Mouse (Mus musculus) embryonic facial prominence, embryonic 10.5 days (tissue): ENCODE results near the gene Ppp1cb. TPM values are rescaled to one million over a fixed set of nuclear protein-coding genes. Genes with fewer than 3 reads are reported as not detected.
"Not testable (repeated sequence)": the region's sequence is repeated elsewhere in the genome, so short reads cannot be mapped to it uniquely, and the experiment has no call there.

Source experiments
- DNase-seq: peaks from one replicate; pipeline ENCODE4 v3.0.0-alpha.2; 2017; ENCODE audit warnings: low spot score
- H3K27ac ChIP-seq: fragments of 300-500 bp; sonication (generic); replicated peaks from 2 replicates; pipeline ENCODE4 v1.5.1; 2016; ENCODE audit warnings: mild to moderate bottlenecking
- H3K27me3 ChIP-seq: fragments of 300-500 bp; sonication (generic); replicated peaks from 2 replicates; pipeline ENCODE4 v1.6.1; 2016; ENCODE audit warnings: low read depth, mild to moderate bottlenecking; ENCODE audit not compliant: poor library complexity, severe bottlenecking
- H3K36me3 ChIP-seq: fragments of 300-500 bp; sonication (generic); replicated peaks from 2 replicates; pipeline ENCODE4 v1.6.1; 2016; ENCODE audit warnings: mild to moderate bottlenecking, moderate library complexity
- H3K4me1 ChIP-seq: fragments of 300-500 bp; sonication (generic); 2 replicates; pipeline ENCODE4 v1.6.1; 2016
- H3K4me3 ChIP-seq: fragments of 300-500 bp; sonication (generic); 2 replicates; pipeline ENCODE4 v1.5.1; 2016; ENCODE audit warnings: mild to moderate bottlenecking, moderate library complexity
- H3K9me3 ChIP-seq: fragments of 300-500 bp; sonication (generic); 2 replicates; pipeline ENCODE4 v1.6.1; 2016; ENCODE audit warnings: mild to moderate bottlenecking
- WGBS: fragments of 180-500 bp; shearing (Covaris S2); methylation state at CpG from one replicate; pipeline ENCODE4 v1.1.7; 2016; 5-methylcytosine and 5-hydroxymethylcytosine counted together
- polyA plus RNA-seq: library from polyadenylated mRNA; unstranded; fragments of >200 nt; fragmentation: Nextera tagmentation; extraction: Ambion mirVana; gene quantifications from 2 replicates; pipeline ENCODE4 v1.2.1, GENCODE M21; 2016

Ppp1cb gene
- polyA plus RNA-seq, 1 experiment from 2014 or later = 227 TPM

DNA sequence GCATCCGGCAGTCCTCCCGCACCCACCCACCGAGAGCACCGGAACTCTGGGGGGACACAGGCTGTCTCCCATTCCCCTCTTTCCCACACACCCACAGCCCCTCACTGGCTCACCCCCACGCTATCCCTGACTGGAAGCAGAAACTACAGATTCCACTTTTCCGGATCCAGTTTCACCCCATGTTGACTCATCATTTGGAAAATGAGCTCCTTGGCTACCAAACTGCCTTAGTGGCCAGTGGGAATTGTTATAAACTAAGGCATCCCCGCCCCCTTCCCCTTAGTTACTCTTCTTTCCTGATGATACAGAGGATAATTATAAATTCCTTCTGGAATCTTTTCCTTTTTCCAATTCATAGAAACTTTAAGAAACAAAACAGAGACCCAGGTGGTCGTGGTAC, 34.2 kb upstream of the Ppp1cb start:
- H3K4me3 ChIP-seq = no peak overlapping the region
- no peak for DNase-seq
- H3K4me1 ChIP-seq = peaks cover 24% of the 10 kb centered on the region
- H3K9me3 ChIP-seq = no peaks in the 10 kb centered on the region
- 91% methylated on average over 8 of the region's 8 CpGs for WGBS
- no peaks in the 10 kb centered on the region for H3K27me3 ChIP-seq
- H3K36me3 ChIP-seq = no peaks in the 10 kb centered on the region
- no peak overlapping the region for H3K27ac ChIP-seq

DNA sequence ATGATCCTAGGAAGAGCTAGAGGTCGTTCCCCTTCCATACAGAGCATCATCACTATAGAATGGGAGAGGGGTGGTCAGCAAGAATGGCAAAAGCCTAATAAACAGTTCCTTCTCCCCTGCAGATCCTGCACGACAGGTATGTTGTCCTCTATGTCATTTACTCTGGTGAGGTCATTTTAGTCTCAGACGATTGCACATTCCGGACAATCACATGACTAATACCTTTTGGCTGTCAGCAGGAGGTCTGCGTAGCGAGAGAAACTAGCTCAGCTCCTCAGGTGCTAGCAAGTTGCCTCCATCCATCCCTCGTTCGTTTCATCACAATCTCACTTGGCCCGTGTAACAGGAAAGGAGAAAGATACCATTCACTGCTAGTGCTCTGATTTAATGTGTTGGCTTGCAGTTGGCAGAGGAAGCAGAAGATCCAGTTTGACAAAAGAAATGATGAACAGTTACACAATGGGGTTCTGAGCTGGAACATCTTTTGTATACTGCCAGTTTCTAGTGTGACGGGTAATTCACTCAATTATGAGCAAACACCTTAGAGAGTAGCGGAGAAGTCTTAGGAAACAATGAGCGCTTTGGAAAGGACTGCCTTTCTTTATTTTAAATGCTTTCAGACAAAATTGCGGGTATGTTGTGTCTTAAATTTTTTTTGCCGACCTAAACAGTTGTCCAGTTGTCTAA, 33.0 kb upstream of the Ppp1cb start:
- DNase-seq = no peak
- Histone ChIP-seq H3K4me1 (peaks cover 24% of the 10 kb centered on the region), H3K36me3 (no peaks in the 10 kb centered on the region), H3K9me3 (no peaks in the 10 kb centered on the region), H3K4me3 (no peak overlapping the region), H3K27ac (no peak overlapping the region), H3K27me3 (no peaks in the 10 kb centered on the region)
- WGBS = 80% methylated on average over 14 of the region's 14 CpGs

DNA sequence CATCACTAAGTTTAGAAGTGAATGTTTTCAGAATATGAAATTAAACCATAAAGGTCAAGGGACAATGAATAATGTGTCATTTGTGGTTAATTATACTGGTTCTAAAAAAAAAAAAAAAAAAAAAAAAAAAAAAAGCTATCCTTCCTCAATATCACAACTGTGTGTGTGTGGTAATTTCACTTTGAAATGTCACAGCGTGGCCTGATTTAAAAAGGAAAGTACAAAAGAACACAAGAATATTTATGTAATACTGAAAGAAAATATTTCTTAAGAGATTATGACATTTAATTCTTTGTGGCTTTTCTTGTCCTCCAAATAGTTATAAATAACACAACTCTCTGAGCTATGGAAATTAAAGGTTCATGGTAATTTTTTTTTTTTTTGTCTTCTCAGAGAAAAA, 28.2 kb upstream of the Ppp1cb start:
- WGBS = 89% methylated on average over 1 of the region's 1 CpGs
- no peak overlapping the region for H3K4me3 ChIP-seq

DNA sequence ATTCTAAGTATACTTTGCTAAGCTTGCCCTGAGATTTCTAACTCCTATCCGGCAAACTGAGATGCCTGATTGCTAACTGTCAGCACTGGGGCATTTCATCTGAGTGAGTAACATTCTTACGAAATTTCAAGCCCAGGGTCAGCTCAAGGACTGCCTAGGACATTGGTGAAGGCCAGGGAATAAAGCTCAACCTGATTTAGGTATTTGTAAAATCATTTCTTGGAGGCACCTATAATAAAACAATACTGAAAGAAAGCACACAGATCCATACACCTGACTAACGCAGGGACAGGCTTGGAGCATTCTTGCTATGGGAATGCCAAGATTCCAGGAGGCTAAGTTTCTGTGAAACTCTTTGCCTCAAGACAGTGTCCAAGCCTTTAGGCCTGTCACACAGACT, 24.3 kb upstream of the Ppp1cb start:
- not testable (repeated sequence) for H3K4me1 ChIP-seq, DNase-seq, H3K9me3 ChIP-seq, H3K4me3 ChIP-seq, H3K36me3 ChIP-seq, H3K27ac ChIP-seq, H3K27me3 ChIP-seq
- 87% methylated on average over 3 of the region's 3 CpGs for WGBS

More for the DNA sequence above, 28.2 kb upstream of the Ppp1cb start:
- Histone ChIP-seq H3K27me3 (no peaks in the 10 kb centered on the region), H3K4me1 (no peaks in the 10 kb centered on the region), H3K9me3 (no peaks in the 10 kb centered on the region), H3K27ac (no peak overlapping the region), H3K36me3 (no peaks in the 10 kb centered on the region)
- DNase-seq = no peak

DNA sequence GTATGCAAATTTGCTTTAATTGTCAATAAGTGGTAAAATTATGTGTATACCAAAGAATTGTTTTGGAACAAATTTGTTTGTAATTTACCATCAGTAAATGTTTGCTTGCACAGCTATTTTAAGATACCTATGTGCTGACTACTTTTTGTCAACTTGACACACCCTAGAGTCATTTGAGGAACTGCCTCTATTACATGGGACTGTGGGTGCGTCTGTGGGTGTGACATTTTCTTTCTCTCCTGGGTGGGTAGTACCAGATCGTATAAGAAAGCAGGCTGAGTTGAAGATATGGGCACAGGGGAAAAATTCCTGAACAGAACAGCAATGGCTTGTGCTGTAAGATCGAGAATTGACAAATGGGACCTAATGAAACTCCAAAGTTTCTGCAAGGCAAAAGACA, 23.0 kb upstream of the Ppp1cb start:
- Histone ChIP-seq H3K4me1 (peaks cover 9% of the 10 kb centered on the region), H3K36me3 (no peaks in the 10 kb centered on the region), H3K4me3 (no peak overlapping the region), H3K9me3 (no peaks in the 10 kb centered on the region), H3K27me3 (no peaks in the 10 kb centered on the region), H3K27ac (no peak overlapping the region)
- WGBS = 87% methylated on average over 3 of the region's 3 CpGs
- no peak for DNase-seq

DNA sequence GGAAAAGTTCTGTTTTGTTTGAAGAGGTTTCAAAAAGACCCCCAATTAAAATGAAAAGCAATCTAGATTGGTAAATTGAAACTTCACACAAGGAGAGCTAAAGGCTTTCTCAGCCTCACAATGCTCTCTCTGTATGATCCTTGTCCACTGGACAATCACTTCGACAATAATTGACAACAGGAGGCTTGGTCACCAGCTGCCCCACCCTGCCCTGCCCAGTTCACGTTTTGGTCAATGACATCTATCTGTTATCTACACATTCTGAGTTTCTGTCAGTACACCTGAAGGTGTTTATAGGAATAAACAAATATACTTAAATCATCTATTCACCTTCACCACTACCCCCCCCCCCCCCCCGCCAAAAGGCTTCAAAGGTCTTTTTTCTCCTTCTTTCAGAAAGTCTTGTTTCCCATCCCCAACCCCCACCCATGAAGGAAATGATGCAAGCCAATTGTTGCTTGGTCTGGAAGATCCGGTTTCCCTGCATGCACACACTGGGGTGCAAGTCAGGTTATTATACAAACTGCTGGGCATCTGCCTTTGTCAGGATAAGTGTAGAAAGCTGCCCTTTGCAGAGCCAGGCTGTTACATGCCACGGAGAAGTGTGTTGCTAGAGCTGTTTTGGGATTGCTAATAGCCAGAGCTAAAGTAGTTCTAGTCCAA, 20.6 kb upstream of the Ppp1cb start:
- Histone ChIP-seq H3K36me3 (no peaks in the 10 kb centered on the region), H3K4me1 (peaks cover 9% of the 10 kb centered on the region), H3K9me3 (no peaks in the 10 kb centered on the region), H3K27me3 (no peaks in the 10 kb centered on the region), H3K4me3 (no peak overlapping the region), H3K27ac (no peak overlapping the region)
- no peak for DNase-seq
- WGBS = 46% methylated on average over 5 of the region's 5 CpGs

DNA sequence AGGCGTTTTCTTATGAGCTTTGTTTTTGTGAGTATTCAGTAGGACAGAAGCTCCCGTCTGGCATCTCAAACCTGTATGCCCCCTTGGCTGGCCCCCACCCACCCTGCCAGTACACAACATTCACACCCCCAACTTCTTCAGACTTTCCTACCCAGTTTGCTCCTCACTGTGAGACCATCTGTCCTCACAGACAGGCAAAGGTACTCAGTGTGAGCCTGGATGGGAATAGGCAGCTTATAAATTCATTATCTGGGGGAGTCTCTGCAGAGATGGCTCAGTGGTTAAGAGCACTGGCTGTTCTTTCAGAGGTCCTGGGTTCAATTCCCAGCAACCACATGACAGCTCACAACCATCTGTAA, 20.1 kb upstream of the Ppp1cb start:
- no peak for DNase-seq
- no peaks in the 10 kb centered on the region for H3K9me3 ChIP-seq
- 72% methylated on average over 2 of the region's 2 CpGs for WGBS
- H3K27ac ChIP-seq = no peak overlapping the region
- H3K4me3 ChIP-seq = no peak overlapping the region
- H3K4me1 ChIP-seq = peaks cover 9% of the 10 kb centered on the region
- no peaks in the 10 kb centered on the region for H3K36me3 ChIP-seq
- H3K27me3 ChIP-seq = no peaks in the 10 kb centered on the region

DNA sequence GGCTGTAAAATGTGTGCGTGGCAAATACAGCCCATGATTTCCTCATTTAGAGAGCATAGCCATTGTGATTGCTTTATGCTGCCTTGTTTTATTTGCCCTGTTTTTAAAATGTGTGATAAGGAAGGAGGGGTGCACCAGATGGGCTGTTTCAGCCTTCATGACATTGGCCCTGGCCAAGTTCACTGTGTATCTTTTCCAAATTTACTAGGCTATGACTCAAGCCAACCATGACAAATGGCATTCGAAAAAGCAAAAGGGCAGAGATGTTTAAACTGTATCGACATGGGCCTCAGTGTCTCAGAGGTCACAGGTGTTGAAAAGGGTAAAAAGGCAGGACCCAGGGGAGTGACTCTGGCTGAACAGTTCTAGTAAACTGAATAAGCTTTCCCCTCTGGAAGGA, 17.3 kb upstream of the Ppp1cb start:
- DNase-seq = no peak
- Histone ChIP-seq H3K27ac (no peak overlapping the region), H3K27me3 (no peaks in the 10 kb centered on the region), H3K9me3 (no peaks in the 10 kb centered on the region), H3K36me3 (no peaks in the 10 kb centered on the region), H3K4me3 (no peak overlapping the region), H3K4me1 (peaks cover 13% of the 10 kb centered on the region)
- 73% methylated on average over 3 of the region's 3 CpGs for WGBS

DNA sequence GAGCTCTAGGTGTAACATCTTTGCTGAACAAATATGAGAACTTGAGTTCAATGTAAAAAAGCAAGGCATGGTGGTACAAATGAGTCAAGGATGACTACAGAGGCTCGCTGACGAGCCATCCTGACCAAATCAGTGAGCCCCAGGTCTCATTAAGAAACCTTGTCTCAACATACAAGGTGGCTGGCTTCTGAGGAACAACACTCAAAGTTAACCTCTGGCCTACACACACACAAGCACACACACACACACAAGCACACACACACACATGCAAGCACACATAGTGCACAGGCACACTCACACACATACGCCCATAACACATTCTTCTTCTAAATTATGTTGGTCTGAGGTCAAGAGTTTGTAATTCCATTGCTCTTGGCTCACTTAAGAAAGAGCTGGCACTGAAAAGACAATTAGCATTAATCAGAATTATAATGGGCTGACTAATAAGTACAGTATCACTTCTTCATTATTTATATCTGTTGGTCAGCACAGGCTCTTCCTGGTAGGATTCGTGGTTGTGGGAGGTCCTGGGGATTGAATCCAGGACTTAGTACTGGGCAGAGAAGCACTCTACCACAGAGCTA, 16.6 kb upstream of the Ppp1cb start:
- Histone ChIP-seq H3K9me3 (no peaks in the 10 kb centered on the region), H3K27ac (no peak overlapping the region), H3K4me3 (no peak overlapping the region), H3K27me3 (no peaks in the 10 kb centered on the region), H3K4me1 (peaks cover 15% of the 10 kb centered on the region), H3K36me3 (no peaks in the 10 kb centered on the region)
- 89% methylated on average over 4 of the region's 4 CpGs for WGBS
- DNase-seq = no peak

DNA sequence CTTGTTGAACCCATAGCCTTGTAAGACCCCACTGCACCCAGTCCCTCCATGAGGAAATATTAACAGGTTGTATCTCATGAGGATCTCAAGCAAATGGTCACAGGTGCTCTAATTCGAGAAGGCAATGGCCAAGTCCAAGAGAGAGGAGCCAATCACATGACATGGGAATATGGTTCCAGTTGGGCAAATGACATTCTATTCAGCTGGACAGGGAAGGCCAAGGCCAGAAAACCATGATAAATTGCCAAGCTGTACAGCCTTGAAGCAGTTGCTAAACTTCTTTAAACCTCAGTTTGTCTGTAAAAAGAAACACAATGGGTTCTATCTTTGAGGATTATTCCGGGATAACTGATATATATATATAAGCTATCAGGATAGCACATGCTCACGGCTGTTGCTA, 14.7 kb upstream of the Ppp1cb start:
- Histone ChIP-seq H3K9me3 (no peaks in the 10 kb centered on the region), H3K36me3 (no peaks in the 10 kb centered on the region), H3K27me3 (no peaks in the 10 kb centered on the region), H3K4me1 (0 out of 2 replicates have a peak, but pooled peaks cover 7% of the 10 kb centered on the region), H3K4me3 (no peak overlapping the region), H3K27ac (no peak overlapping the region)
- DNase-seq = no peak
- WGBS = 90% methylated on average over 3 of the region's 3 CpGs

DNA sequence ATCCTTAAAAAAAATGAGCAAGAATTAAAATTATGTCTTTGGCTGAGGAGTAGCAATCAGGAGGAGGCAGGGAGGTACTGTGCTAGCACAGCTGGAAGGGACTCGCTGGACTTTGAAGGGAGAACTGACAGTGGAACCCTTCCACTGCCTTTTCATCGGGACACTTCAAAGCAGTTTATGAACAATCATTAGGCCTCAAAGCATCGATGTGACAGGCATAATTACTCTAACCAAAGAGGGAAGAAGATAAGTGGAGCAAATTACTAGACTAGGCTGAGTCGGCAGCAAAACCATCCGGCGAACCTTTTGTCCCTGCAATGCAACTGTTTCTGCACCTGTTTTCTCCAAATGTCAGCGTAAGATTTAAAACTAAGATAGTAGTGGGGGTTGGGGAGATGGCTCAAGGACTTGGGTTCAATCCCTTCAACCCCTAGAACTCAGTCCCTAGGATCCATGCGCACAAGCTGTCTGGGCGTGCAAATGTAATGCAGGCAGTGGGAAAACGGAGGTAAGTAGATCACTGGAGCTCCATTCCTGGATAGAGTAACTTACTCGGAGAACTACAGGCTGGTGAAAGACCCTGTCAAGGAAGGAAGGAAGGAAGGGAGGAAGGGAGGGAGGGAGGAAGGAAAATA, 13.2 kb upstream of the Ppp1cb start:
- no peak for DNase-seq
- Histone ChIP-seq H3K36me3 (no peaks in the 10 kb centered on the region), H3K9me3 (no peaks in the 10 kb centered on the region), H3K27ac (no peak overlapping the region), H3K4me3 (no peak overlapping the region), H3K4me1 (0 out of 2 replicates have a peak, but pooled peaks cover 7% of the 10 kb centered on the region), H3K27me3 (no peaks in the 10 kb centered on the region)
- 55% methylated on average over 11 of the region's 11 CpGs for WGBS

DNA sequence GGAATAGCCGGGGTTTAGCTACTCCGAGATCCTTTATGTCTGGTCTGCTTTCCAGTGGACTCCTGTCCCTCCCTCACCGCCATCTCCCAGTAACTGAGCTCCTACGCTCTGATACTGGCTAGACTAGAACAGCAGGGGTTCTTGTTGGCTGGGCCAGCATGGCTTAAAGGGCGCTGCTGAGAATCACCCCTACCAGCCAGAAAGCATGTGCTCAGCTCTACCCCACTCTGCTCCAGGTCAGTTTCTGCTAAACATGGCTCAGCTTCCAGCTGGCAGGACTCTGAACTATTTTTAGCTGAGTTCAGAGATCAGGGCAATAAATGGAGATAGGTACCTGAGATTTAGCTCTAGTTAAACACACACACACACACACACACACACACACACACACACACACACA, 12.2 kb upstream of the Ppp1cb start:
- WGBS = 52% methylated on average over 5 of the region's 5 CpGs

DNA sequence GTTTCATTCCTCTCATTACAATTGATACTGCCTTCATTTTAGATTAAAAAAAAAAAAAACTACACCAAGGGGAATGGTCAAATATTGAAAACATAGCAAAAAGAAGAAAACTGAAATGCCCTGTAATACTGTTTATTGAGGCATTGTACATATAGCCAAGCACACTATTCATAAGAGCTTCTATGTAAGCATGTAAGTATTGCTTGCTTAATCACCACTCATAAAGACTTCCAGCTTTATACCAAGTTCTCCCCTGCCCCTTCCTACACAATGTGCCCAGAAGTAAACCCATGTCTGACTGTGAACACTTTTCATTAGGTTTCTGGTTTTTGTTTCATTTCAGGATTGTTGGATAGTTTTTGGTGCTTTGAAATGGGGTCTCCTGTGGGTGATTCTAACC, 11.8 kb upstream of the Ppp1cb start:
- Histone ChIP-seq H3K4me1 (0 out of 2 replicates have a peak, but pooled peaks cover 7% of the 10 kb centered on the region), H3K27ac (no peak overlapping the region), H3K4me3 (no peak overlapping the region), H3K36me3 (no peaks in the 10 kb centered on the region), H3K9me3 (no peaks in the 10 kb centered on the region), H3K27me3 (no peaks in the 10 kb centered on the region)
- no peak for DNase-seq

More for the DNA sequence above, 12.2 kb upstream of the Ppp1cb start:
- Histone ChIP-seq H3K27me3 (no peaks in the 10 kb centered on the region), H3K4me1 (0 out of 2 replicates have a peak, but pooled peaks cover 7% of the 10 kb centered on the region), H3K36me3 (no peaks in the 10 kb centered on the region), H3K27ac (no peak overlapping the region), H3K4me3 (no peak overlapping the region), H3K9me3 (no peaks in the 10 kb centered on the region)
- DNase-seq = no peak
